Mouse (Mus musculus) MEL (cell line): ENCODE measurements around the gene Ntn1. TPM values are rescaled to one million over a fixed set of nuclear protein-coding genes. Genes with fewer than 3 reads are reported as not detected.

Experiments used
- DNase-seq: peaks from one replicate; pipeline ENCODE4 v3.0.0; 2011; ENCODE audit warnings: low read depth, low spot score
- H3K27ac ChIP-seq: 2 replicates; pipeline ENCODE4 v1.5.1; 2012; ENCODE audit warnings: low read depth, mild to moderate bottlenecking, control low read depth, low read length, moderate library complexity; ENCODE audit not compliant: control insufficient read depth
- H3K27me3 ChIP-seq, 2 experiments: fragments of 150-350 bp in 1 of 2; sonication (generic) in 1 of 2; 2 replicates each; pipeline ENCODE4 v1.6.1; 2012; ENCODE audit warnings: low read length in 2 of 2, mild to moderate bottlenecking in 2 of 2, improper control_type of control experiment in 1 of 2, moderate library complexity in 1 of 2; ENCODE audit not compliant: insufficient read depth in 2 of 2, control insufficient read depth in 1 of 2
- H3K36me3 ChIP-seq, 2 experiments: 2 replicates each; pipeline ENCODE4 v1.6.1; 2012 to 2014; ENCODE audit warnings: low read length in 2 of 2, improper control_type of control experiment in 1 of 2, inconsistent platforms in 1 of 2, mild to moderate bottlenecking in 1 of 2; ENCODE audit not compliant: insufficient read depth in 2 of 2, control insufficient read depth in 1 of 2
- H3K4me1 ChIP-seq, 2 experiments: fragments of 150-350 bp in 1 of 2; sonication (generic) in 1 of 2; 2 replicates each; pipeline ENCODE4 v1.6.1; 2012; ENCODE audit warnings: low read length in 2 of 2, improper control_type of control experiment in 1 of 2, mild to moderate bottlenecking in 1 of 2; ENCODE audit not compliant: insufficient read depth in 2 of 2, control insufficient read depth in 1 of 2
- H3K4me3 ChIP-seq, 2 experiments: fragments of 150-350 bp in 1 of 2; sonication (generic) in 1 of 2; 2 replicates each; pipeline ENCODE4 v1.5.1; 2012; ENCODE audit warnings: low read depth in 2 of 2, low read length in 2 of 2, mild to moderate bottlenecking in 2 of 2, moderate library complexity in 2 of 2, control low read depth in 1 of 2, improper control_type of control experiment in 1 of 2; ENCODE audit not compliant: control insufficient read depth in 1 of 2, insufficient read depth in 1 of 2
- H3K79me2 ChIP-seq: 2 replicates; pipeline ENCODE4 v1.6.1; 2012; ENCODE audit warnings: mild to moderate bottlenecking, low read length, moderate library complexity; ENCODE audit not compliant: control insufficient read depth, poor library complexity, insufficient read depth
- H3K9ac ChIP-seq: 2 replicates; pipeline ENCODE4 v1.6.1; 2012; ENCODE audit warnings: low read depth, mild to moderate bottlenecking, control low read depth, low read length, moderate library complexity; ENCODE audit not compliant: control insufficient read depth, poor library complexity, severe bottlenecking
- H3K9me3 ChIP-seq: fragments of 150-350 bp; sonication (generic); replicated peaks from 2 replicates; pipeline ENCODE4 v1.6.1; 2012; ENCODE audit warnings: mild to moderate bottlenecking, low read length, improper control_type of control experiment, moderate library complexity; ENCODE audit not compliant: insufficient read depth
- BHLHE40 ChIP-seq: IDR thresholded peaks from 2 replicates; pipeline ENCODE4 v1.6.1; 2012; ENCODE audit warnings: low read depth, mild to moderate bottlenecking, inconsistent platforms, low read length, improper control_type of control experiment, borderline replicate concordance
- CTCF ChIP-seq, 3 experiments: IDR thresholded peaks in 2 of 3; conservative IDR thresholded peaks in 1 of 3; 2 replicates each; pipeline ENCODE4 v1.5.1; 2011 to 2012; ENCODE audit warnings: low read length in 3 of 3, low read depth in 2 of 3, mild to moderate bottlenecking in 2 of 3, improper control_type of control experiment in 1 of 3, inconsistent platforms in 1 of 3, mixed read lengths in 1 of 3, moderate library complexity in 1 of 3; ENCODE audit not compliant: control insufficient read depth in 1 of 3, insufficient read depth in 1 of 3, poor library complexity in 1 of 3, severe bottlenecking in 1 of 3
- ETS1 ChIP-seq: IDR thresholded peaks from 2 replicates; pipeline ENCODE4 v1.6.1; 2012; ENCODE audit warnings: low read depth, mild to moderate bottlenecking, inconsistent platforms, low read length, improper control_type of control experiment, moderate library complexity
- JUND ChIP-seq: IDR thresholded peaks from 2 replicates; pipeline ENCODE4 v1.6.1; 2011; ENCODE audit warnings: low read depth, mild to moderate bottlenecking, improper control_type of control experiment, low read length
- KAT2A ChIP-seq: conservative IDR thresholded peaks from 2 replicates; pipeline ENCODE4 v1.6.1; 2012; ENCODE audit warnings: low read depth, low read length, improper control_type of control experiment, inconsistent platforms
- MXI1 ChIP-seq: IDR thresholded peaks from 2 replicates; pipeline ENCODE4 v1.6.1; 2011; ENCODE audit warnings: mild to moderate bottlenecking, low read depth, low read length, improper control_type of control experiment
- MYC ChIP-seq: IDR thresholded peaks from 2 replicates; pipeline ENCODE4 v1.6.1; 2011; ENCODE audit warnings: low read depth, mild to moderate bottlenecking, low read length, improper control_type of control experiment, moderate library complexity
- RAD21 ChIP-seq: IDR thresholded peaks from 2 replicates; pipeline ENCODE4 v1.6.1; 2011; ENCODE audit warnings: mild to moderate bottlenecking, low read depth, low read length, improper control_type of control experiment
- SIN3A ChIP-seq: IDR thresholded peaks from 2 replicates; pipeline ENCODE4 v1.6.1; 2012; ENCODE audit warnings: low read length, improper control_type of control experiment, inconsistent platforms
- SMC3 ChIP-seq: IDR thresholded peaks from 2 replicates; pipeline ENCODE4 v1.6.1; 2011; ENCODE audit warnings: low read depth, low read length, improper control_type of control experiment
- TBP ChIP-seq: IDR thresholded peaks from 2 replicates; pipeline ENCODE4 v1.8.0; 2011; ENCODE audit warnings: low read depth, low read length, improper control_type of control experiment
- TCF12 ChIP-seq: IDR thresholded peaks from 2 replicates; pipeline ENCODE4 v1.6.1; 2014; ENCODE audit warnings: low read depth, mild to moderate bottlenecking, inconsistent platforms, low read length, improper control_type of control experiment, moderate library complexity
- USF1 ChIP-seq: IDR thresholded peaks from 2 replicates; pipeline ENCODE4 v1.6.1; 2014; ENCODE audit warnings: low read depth, mild to moderate bottlenecking, inconsistent platforms, low read length, improper control_type of control experiment, moderate library complexity
- USF2 ChIP-seq, 2 experiments: IDR thresholded peaks; 2 replicates each; pipeline ENCODE4 v1.6.1; 2011 to 2012; ENCODE audit warnings: improper control_type of control experiment in 2 of 2, low read length in 2 of 2, borderline replicate concordance in 1 of 2, inconsistent platforms in 1 of 2, low read depth in 1 of 2, mild to moderate bottlenecking in 1 of 2; ENCODE audit not compliant: insufficient read depth in 1 of 2
- ZMIZ1 ChIP-seq: IDR thresholded peaks from 2 replicates; pipeline ENCODE4 v1.6.1; 2012; ENCODE audit warnings: low read depth, mild to moderate bottlenecking, inconsistent platforms, low read length, improper control_type of control experiment, moderate library complexity
- polyA plus RNA-seq, 2 experiments: library from polyadenylated mRNA; stranded (reverse) in 1 of 2; unstranded in 1 of 2; fragments of >175 nt in 1 of 2; fragments of >200 nt in 1 of 2; gene quantifications; 2 replicates each; pipeline versions ENCODE4 v1.2.1 to v1.2.4; 2012; ENCODE audit warnings: low replicate concordance in 2 of 2, low read depth in 1 of 2; ENCODE audit not compliant: insufficient read length in 2 of 2, insufficient read depth in 1 of 2, missing spikeins in 1 of 2
- total RNA-seq: library from RNA; depleted of rRNA; stranded (reverse); fragments of 300-350 nt; gene quantifications from 2 replicates; pipeline ENCODE4 v1.2.3, GENCODE M21; 2012

Gene Ntn1
- total and polyA plus RNA-seq, 3 experiments: not detected

DNA sequence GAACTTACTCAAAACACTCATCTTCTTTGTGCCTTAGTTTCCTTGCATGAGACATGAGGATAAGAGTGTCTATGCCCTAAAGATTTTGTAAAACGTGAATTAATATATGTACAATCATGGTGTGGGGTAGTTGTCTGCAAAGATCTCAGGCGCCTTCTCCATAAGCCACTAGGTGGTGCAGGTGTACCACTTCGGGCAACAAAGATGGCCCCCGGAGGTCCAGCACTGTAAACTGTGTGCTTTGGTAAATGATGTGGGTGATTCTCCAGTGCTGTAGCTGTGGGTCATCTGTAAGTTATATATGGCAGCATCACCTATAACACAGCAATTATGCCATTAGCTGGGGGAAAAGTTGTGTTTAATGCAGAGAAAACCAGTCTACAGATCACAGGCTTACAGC is 3.6 kb upstream of the Ntn1 start:
- Histone ChIP-seq H3K27me3 (peaks cover 0 to 2% of the 10 kb centered on the region in 2 experiments; a peak in 1 of 4 replicates), H3K79me2 (no peaks in the 10 kb centered on the region), H3K4me1 (peaks cover 0 to 12% of the 10 kb centered on the region in 2 experiments; a peak in 2 of 4 replicates), H3K36me3 (peaks cover 0 to 4% of the 10 kb centered on the region in 2 experiments; a peak in 1 of 4 replicates), H3K9ac (no peak overlapping the region), H3K27ac (no peak overlapping the region), H3K4me3 (no peak overlapping the region), H3K9me3 (no peaks in the 10 kb centered on the region)
- peak; percentile 63 for DNase-seq
- TF ChIP-seq RAD21 (peak; percentile 60), TBP (no peak), SMC3 (peak; percentile 52), CTCF (IDR thresholded peaks at IDR 0.05 in 2 of 3, conservative IDR thresholded peaks at IDR 0.05 in 1 of 3; ENCODE audit: control insufficient read depth in 1 of 3, insufficient read depth in 1 of 3, low read depth in 2 of 3, low read length in 3 of 3, poor library complexity in 1 of 3, severe bottlenecking in 1 of 3) (peak; percentile 52 to 76 (median 69))

- H3K4me3 ChIP-seq: no peak overlapping the region
- no peak overlapping the region for H3K27ac ChIP-seq
- 0 out of 4 replicates have a peak, but pooled peaks cover 0 to 2% of the 10 kb centered on the region in 2 experiments for H3K36me3 ChIP-seq
- H3K27me3 ChIP-seq: peaks cover 0 to 3% of the 10 kb centered on the region in 2 experiments; a peak in 2 of 4 replicates
- no peaks in the 10 kb centered on the region for H3K9me3 ChIP-seq
- no peaks in the 10 kb centered on the region for H3K4me1 ChIP-seq
- H3K79me2 ChIP-seq: no peaks in the 10 kb centered on the region
- TF ChIP-seq MYC (no peak), SIN3A (no peak), USF2 (IDR thresholded peaks at IDR 0.05; ENCODE audit: borderline replicate concordance in 1 of 2, insufficient read depth in 1 of 2, low read depth in 1 of 2, low read length in 2 of 2) (no peak), BHLHE40 (no peak), SMC3 (no peak), KAT2A (no peak), JUND (no peak), TCF12 (no peak), ETS1 (no peak), MXI1 (no peak), USF1 (no peak), ZMIZ1 (no peak)
- no peak for DNase-seq
- H3K9ac ChIP-seq: no peak overlapping the region
Observed at GRCm38 (mm10) chr11:68401428-68401827, 805 bp upstream of the Ntn1 start.
